Mouse (Mus musculus) lung, embryonic 14.5 days (tissue): ENCODE data around the gene Nphp4. TPM values are rescaled to one million over a fixed set of nuclear protein-coding genes. Genes with fewer than 3 reads are reported as not detected.
A peak's percentile ranks its signal among the peaks of the same experiment; 100 is the strongest.

Experiments
- ATAC-seq: fragments of 200-750 bp; cut with Nextera tagmentation; 2 replicates; pipeline ENCODE4 v1.8.0; 2017; ENCODE audit warnings: mild to moderate bottlenecking, moderate TSS enrichment, moderate library complexity; ENCODE audit not compliant: insufficient read depth
- DNase-seq: peaks from one replicate; pipeline ENCODE4 v3.0.0-alpha.2; 2015
- H3K27ac ChIP-seq: fragments of 300-500 bp; sonication (generic); 2 replicates; pipeline ENCODE4 v1.5.1; 2014; ENCODE audit warnings: low read depth, mild to moderate bottlenecking, moderate library complexity
- H3K27me3 ChIP-seq: fragments of 300-500 bp; sonication (generic); 2 replicates; pipeline ENCODE4 v1.6.1; 2014; ENCODE audit warnings: low read length, control low read depth; ENCODE audit not compliant: insufficient read depth
- H3K36me3 ChIP-seq: fragments of 300-500 bp; sonication (generic); 2 replicates; pipeline ENCODE4 v1.6.1; 2014; ENCODE audit warnings: control low read depth; ENCODE audit not compliant: insufficient read depth
- H3K4me1 ChIP-seq: fragments of 300-500 bp; sonication (generic); 2 replicates; pipeline ENCODE4 v1.6.1; 2014; ENCODE audit warnings: antibody characterized with exemption, control low read depth; ENCODE audit not compliant: insufficient read depth
- H3K4me2 ChIP-seq: fragments of 300-500 bp; sonication (generic); 2 replicates; pipeline ENCODE4 v1.6.1; 2014; ENCODE audit warnings: mild to moderate bottlenecking
- H3K4me3 ChIP-seq: fragments of 300-500 bp; sonication (generic); 2 replicates; pipeline ENCODE4 v1.5.1; 2014; ENCODE audit warnings: low read depth, low read length
- H3K9ac ChIP-seq: fragments of 300-500 bp; sonication (generic); 2 replicates; pipeline ENCODE4 v1.6.1; 2014
- H3K9me3 ChIP-seq: fragments of 300-500 bp; sonication (generic); 2 replicates; pipeline ENCODE4 v1.6.1; 2016; ENCODE audit warnings: low read depth, low read length, control low read depth
- CTCF ChIP-seq: IDR thresholded peaks from 2 replicates; pipeline ENCODE4 v1.5.1; 2016; ENCODE audit warnings: antibody characterized with exemption, low read depth
- WGBS: fragments of 180-500 bp; shearing (Covaris S2); extraction: QIAGEN DNeasy Blood & Tissue Kit; methylation state at CpG from one replicate; pipeline ENCODE4 v1.1.7; 2014; 5-methylcytosine and 5-hydroxymethylcytosine counted together
- polyA plus RNA-seq: library from polyadenylated mRNA; unstranded; fragments of >200 nt; fragmentation: Nextera tagmentation; extraction: Ambion mirVana; gene quantifications from 2 replicates; pipeline ENCODE4 v1.2.1, GENCODE M21; 2014

Gene Nphp4
- 3.2 and 3.7 TPM in 2 replicates for polyA plus RNA-seq

DNA sequence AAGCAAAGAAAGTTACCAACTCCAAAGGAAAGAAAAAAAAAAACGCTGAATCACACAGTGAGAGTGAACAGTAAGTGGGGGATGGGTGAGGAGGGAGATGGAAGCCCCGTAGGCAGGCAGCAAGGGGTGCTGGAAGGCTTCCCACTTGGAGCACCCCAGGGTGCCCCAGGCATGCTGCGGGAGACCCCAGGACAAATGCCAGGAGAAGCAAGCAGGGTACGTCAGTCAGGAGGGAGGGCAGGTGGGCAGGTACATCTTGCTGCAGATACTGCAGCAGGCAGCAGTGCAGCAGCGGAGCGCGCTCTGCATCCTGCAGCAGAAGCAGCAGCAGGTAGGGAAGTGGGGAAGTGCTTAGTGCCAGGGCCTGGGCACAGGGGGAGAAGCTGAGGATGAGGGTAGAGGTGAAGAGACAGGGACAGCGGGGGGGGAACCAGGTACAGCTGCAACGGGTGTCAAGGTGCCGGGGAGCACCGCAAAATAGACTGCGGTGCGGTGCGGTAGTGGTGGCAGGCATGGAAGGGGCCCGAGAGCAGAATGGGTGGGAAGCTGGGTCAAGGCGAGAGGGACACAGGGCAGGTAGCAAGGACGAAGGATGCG lies at the start of gene Nphp4:
TSS of gene Nphp4 (plus strand) at position 280 of the 597 bp plus-strand sequence.
- H3K4me1 ChIP-seq: no peaks in the 10 kb centered on the region
- peaks cover 13% of the 10 kb centered on the region; the same call in 1 of the 2 replicates for H3K27me3 ChIP-seq
- no peaks in the 10 kb centered on the region for H3K9me3 ChIP-seq
- no peaks in the 10 kb centered on the region for H3K36me3 ChIP-seq
- no peak within 1 kb of the TSS for H3K27ac ChIP-seq
- H3K4me3 ChIP-seq: peak within 1 kb of the TSS; percentile 59
- DNase-seq (no peak), ATAC-seq (no peak)
- H3K9ac ChIP-seq: peak within 1 kb of the TSS; percentile 71
- TF ChIP-seq CTCF: no peak
- peak within 1 kb of the TSS; percentile 86 for H3K4me2 ChIP-seq
- 3% methylated on average over 18 of the region's 18 CpGs for WGBS

- ATAC-seq (no peak), DNase-seq (no peak)
- Histone ChIP-seq H3K4me2 (no peak overlapping the region), H3K4me3 (no peak overlapping the region), H3K9me3 (no peaks in the 10 kb centered on the region), H3K9ac (no peak overlapping the region), H3K27me3 (no peaks in the 10 kb centered on the region), H3K36me3 (no peaks in the 10 kb centered on the region), H3K27ac (no peak overlapping the region), H3K4me1 (no peaks in the 10 kb centered on the region)
- TF ChIP-seq CTCF: no peak
- WGBS: 36% methylated on average over 8 of the region's 8 CpGs
Measured at GRCm38 (mm10) chr4:152428259-152428658, 48.2 kb upstream of the Nphp4 start.

- H3K9me3 ChIP-seq: no peaks in the 10 kb centered on the region
- H3K4me3 ChIP-seq: no peak overlapping the region
- H3K4me2 ChIP-seq: no peak overlapping the region
- DNase-seq (peak; percentile 35), ATAC-seq (no peak)
- no peaks in the 10 kb centered on the region for H3K4me1 ChIP-seq
- H3K36me3 ChIP-seq: no peaks in the 10 kb centered on the region
- H3K27ac ChIP-seq: no peak overlapping the region
- no peaks in the 10 kb centered on the region for H3K27me3 ChIP-seq
- H3K9ac ChIP-seq: no peak overlapping the region
- 46% methylated on average over 5 of the region's 5 CpGs for WGBS
- peak; percentile 75 for TF ChIP-seq CTCF
Measured at GRCm38 (mm10) chr4:152432308-152432707, 44.2 kb upstream of the Nphp4 start.

- H3K4me3 ChIP-seq: no peak overlapping the region; the same call in 1 of the 2 replicates
- H3K9ac ChIP-seq: no peak overlapping the region
- ATAC-seq: peak; percentile 91
- H3K4me2 ChIP-seq: peak overlapping the region; percentile 39
- H3K27ac ChIP-seq: no peak overlapping the region
- H3K4me1 ChIP-seq: no peaks in the 10 kb centered on the region
- WGBS: 2% methylated on average over 9 of the region's 9 CpGs
- H3K9me3 ChIP-seq: no peaks in the 10 kb centered on the region
- peak; percentile 86 for TF ChIP-seq CTCF
- H3K27me3 ChIP-seq: no peaks in the 10 kb centered on the region
- DNase-seq: peak; percentile 93
- H3K36me3 ChIP-seq: no peaks in the 10 kb centered on the region
Measured at GRCm38 (mm10) chr4:152434836-152435235, 41.7 kb upstream of the Nphp4 start.

- Histone ChIP-seq H3K4me1 (no peaks in the 10 kb centered on the region), H3K4me2 (peak overlapping the region; percentile 39), H3K4me3 (no peak overlapping the region; the same call in 1 of the 2 replicates), H3K27ac (no peak overlapping the region), H3K27me3 (no peaks in the 10 kb centered on the region), H3K9me3 (no peaks in the 10 kb centered on the region), H3K36me3 (no peaks in the 10 kb centered on the region), H3K9ac (no peak overlapping the region)
- ATAC-seq: peak; percentile 32; the same call in 1 of the 2 replicates
- peak; percentile 83 for DNase-seq
- 11% methylated on average over 10 of the region's 10 CpGs for WGBS
- TF ChIP-seq CTCF: peak; percentile 89
Measured at GRCm38 (mm10) chr4:152435255-152435654, 41.3 kb upstream of the Nphp4 start.

DNA sequence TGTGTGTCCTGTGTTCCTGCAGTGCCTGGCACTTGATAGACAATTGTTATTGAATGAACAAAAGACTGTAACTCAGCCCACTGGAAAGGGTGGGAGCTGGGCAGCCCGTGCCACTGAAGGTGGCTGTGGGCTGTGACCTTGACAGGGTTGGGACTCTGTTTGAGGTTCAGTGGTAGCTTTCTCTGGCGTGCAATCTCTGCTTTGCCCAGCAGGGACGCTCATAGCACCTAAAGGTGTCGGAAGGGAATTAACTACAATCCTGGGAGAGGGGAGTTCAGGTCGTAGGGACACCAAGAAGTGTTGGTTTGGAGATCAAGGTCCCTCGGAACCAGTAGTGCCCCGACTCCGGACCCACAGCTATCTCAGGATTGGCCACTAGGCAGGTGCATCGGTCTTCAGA lies 35.6 kb upstream of the Nphp4 start:
- 55% methylated on average over 9 of the region's 9 CpGs for WGBS
- peak; percentile 32; the same call in 1 of the 2 replicates for TF ChIP-seq CTCF

GRCm38 (mm10) chr4:152441536-152441935 lies 35.0 kb upstream of the Nphp4 start:
- H3K4me3 ChIP-seq: no peak overlapping the region
- no peaks in the 10 kb centered on the region for H3K4me1 ChIP-seq
- H3K4me2 ChIP-seq: no peak overlapping the region
- ATAC-seq (no peak), DNase-seq (no peak)
- no peaks in the 10 kb centered on the region for H3K36me3 ChIP-seq
- no peak overlapping the region for H3K9ac ChIP-seq
- no peaks in the 10 kb centered on the region for H3K9me3 ChIP-seq
- H3K27ac ChIP-seq: no peak overlapping the region
- no peaks in the 10 kb centered on the region for H3K27me3 ChIP-seq
- 34% methylated on average over 9 of the region's 9 CpGs for WGBS
- no peak for TF ChIP-seq CTCF

More for the DNA sequence above, 35.6 kb upstream of the Nphp4 start:
- H3K9me3 ChIP-seq: no peaks in the 10 kb centered on the region
- H3K4me2 ChIP-seq: no peak overlapping the region
- no peak overlapping the region for H3K4me3 ChIP-seq
- H3K36me3 ChIP-seq: no peaks in the 10 kb centered on the region
- no peak for ATAC-seq
- DNase-seq: no peak
- H3K9ac ChIP-seq: no peak overlapping the region
- H3K4me1 ChIP-seq: no peaks in the 10 kb centered on the region
- H3K27ac ChIP-seq: no peak overlapping the region
- H3K27me3 ChIP-seq: no peaks in the 10 kb centered on the region
